Mouse (Mus musculus): Measurements from ENCODE around the gene Lrrk2. TPM values are rescaled to one million over a fixed set of nuclear protein-coding genes. Genes with fewer than 3 reads are reported as not detected.
A peak's percentile ranks its signal among the peaks of the same experiment; 100 is the strongest.

Lrrk2 gene
- total RNA-seq, 2 experiments from 2014 or later = 0.55 to 1.1 TPM

GRCm38 (mm10) chr15:91673569-91673905, 562 bp downstream of the Lrrk2 start:
- no peak for ATAC-seq (replicated peaks; ENCODE audit: low FRiP score, low TSS enrichment, poor library complexity, severe bottlenecking)

GRCm38 (mm10) chr15:91680116-91680515, 7.1 kb downstream of the Lrrk2 start:
- no peak for ATAC-seq (replicated peaks; ENCODE audit: low FRiP score, low TSS enrichment, poor library complexity, severe bottlenecking)

GRCm38 (mm10) chr15:91685880-91686563, 13.0 kb downstream of the Lrrk2 start:
- no peak for ATAC-seq (replicated peaks; ENCODE audit: low FRiP score, low TSS enrichment, poor library complexity, severe bottlenecking)

GRCm38 (mm10) chr15:91690648-91691047, 17.7 kb downstream of the Lrrk2 start:
- ATAC-seq (replicated peaks; ENCODE audit: low FRiP score, low TSS enrichment, poor library complexity, severe bottlenecking) = no peak

DNA sequence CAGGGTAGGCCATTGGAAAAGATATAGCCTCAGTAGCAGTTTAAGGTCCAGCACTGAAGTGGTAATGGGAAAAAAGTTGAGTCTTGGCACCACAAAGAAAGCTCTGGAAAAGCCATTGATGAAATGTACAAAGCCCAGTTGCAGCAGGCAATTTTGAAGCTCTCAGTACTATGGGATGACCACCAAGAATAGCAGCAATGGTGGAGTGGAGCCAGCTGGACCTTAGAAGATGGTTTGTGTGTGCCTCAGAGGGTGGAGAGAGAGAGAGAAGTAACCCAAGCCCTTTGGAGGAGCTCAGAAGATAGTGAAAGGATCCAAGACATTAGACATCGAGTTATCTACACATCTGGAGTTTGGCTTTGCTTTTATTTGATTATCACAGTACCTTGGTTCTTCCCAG, 20.1 kb downstream of the Lrrk2 start:
- ATAC-seq (replicated peaks; ENCODE audit: low FRiP score, low TSS enrichment, poor library complexity, severe bottlenecking) = no peak

- no peak for ATAC-seq (replicated peaks; ENCODE audit: low FRiP score, low TSS enrichment, poor library complexity, severe bottlenecking)
These were observed 20.9 kb downstream of the Lrrk2 start for GRCm38 (mm10) chr15:91693856-91694255.

- ATAC-seq (replicated peaks; ENCODE audit: low FRiP score, low TSS enrichment, poor library complexity, severe bottlenecking) = no peak
These were observed 27.9 kb downstream of the Lrrk2 start for GRCm38 (mm10) chr15:91700841-91701240.

DNA sequence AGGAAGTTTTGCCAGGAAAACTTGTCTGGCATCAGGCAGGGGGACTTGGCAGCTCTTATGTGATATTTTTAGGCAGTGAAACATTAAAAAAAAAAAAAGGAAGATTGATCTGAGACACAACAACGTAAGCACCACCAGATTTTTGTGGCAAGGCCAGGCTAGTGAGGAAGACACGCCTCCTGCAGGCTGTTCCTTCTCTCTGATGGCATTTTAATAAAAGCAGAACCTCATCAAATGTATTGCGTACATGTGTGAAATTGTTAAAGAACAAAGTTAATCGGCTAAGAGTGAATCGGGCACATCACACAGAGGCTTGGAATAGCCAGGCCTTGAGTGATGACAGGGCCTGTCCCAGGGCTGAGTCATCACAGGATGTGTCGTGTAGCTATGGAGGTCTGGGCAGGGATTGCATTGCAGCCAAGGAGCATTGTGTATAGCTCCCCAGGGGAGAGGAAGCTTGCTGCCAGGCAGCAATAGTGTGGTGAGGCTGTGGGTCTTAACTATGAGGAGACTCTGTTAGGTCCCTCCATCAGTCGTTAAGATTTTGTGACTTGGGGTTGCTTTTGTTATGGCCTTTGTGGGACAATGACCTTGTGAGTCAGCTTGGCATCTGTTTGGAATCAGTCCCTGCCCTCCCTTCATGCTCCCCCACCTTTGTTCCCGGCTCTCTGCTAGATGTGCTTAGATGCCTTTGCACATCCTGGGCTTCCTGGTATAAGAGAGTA, 30.2 kb downstream of the Lrrk2 start:
- ATAC-seq (replicated peaks; ENCODE audit: low FRiP score, low TSS enrichment, poor library complexity, severe bottlenecking) = no peak

- ATAC-seq (replicated peaks; ENCODE audit: low FRiP score, low TSS enrichment, poor library complexity, severe bottlenecking) = no peak
These were observed 31.1 kb downstream of the Lrrk2 start for GRCm38 (mm10) chr15:91704091-91704490.

DNA sequence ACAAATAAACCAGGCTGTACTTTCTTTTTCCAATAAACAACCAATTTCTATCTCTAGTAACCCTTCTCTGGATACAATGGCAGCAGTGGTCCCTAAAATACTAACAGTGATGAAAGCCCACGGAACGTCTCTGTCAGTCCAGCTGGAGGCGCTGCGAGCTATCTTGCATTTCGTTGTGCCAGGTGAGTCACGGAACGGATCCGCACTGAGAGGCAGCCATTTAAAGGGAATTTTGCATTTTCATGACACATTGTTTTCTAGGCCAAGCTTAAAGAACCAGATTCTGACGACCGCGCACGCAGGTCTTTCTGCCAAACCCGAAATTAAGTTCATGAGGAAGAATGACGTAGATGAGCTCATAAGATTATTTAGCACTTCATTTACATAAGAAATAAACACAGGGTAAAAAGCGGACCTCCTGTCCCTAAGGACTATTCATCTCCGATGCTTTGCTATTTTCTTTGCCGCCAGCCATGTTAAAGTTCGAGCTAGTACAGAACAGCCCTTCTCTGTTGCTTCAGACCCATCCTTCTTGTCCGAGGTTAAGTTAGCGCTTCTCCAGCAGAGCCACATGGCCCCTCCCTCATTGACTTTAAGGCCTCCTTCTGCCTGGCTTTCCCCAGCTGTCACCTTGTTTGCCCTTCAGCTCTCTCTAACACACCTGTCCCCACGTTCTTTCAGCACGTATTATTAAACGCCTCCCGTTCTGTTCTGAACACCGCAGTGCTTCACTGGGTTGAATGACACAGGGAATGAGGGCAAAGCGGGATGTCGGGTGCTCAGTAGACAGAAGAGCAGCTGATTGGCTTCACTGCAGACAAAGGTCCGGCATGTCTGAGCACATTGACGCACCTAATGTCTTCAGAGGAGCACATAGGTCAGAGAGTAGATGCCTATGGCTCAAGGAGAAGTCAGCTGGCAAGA, 36.5 kb downstream of the Lrrk2 start:
- no peak for ATAC-seq (replicated peaks; ENCODE audit: low FRiP score, low TSS enrichment, poor library complexity, severe bottlenecking)

GRCm38 (mm10) chr15:91735216-91735922, 62.4 kb downstream of the Lrrk2 start:
- ATAC-seq (replicated peaks; ENCODE audit: low FRiP score, low TSS enrichment, poor library complexity, severe bottlenecking) = no peak

DNA sequence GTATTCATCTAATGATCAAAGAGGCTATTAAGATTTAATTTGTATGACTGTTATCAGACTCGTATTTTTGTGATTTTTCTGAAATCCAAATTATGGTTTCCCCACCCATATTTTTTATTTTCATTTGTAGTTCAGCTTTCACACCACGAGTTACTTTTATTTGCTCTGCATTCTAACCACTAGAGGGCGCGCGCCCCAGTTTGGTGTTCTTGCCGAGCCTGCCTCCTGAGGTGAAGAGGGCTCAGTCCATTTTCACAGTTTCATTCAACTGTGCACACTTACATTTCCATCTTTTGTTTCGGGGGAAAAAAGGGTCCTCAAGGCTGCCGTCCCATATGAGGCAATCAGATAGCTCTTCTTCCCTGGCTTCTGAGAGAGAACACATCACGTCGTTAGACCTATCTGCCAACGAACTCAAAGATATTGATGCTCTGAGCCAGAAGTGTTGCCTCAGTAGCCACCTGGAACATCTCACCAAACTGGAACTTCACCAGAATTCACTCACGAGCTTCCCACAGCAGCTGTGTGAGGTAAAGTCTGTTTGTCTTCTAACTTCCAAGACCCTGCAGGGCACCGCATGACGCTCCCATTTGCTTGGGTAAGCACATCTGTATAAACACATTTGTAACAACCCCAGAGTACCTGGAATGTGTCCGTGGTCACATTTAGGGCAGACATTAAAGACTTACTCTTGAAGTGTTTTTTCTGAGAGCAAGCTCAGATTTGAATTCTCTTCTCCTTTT, 64.0 kb downstream of the Lrrk2 start:
- peak; percentile 79; the same call in 1 of the 2 replicates for ATAC-seq (replicated peaks; ENCODE audit: low FRiP score, low TSS enrichment, poor library complexity, severe bottlenecking)

DNA sequence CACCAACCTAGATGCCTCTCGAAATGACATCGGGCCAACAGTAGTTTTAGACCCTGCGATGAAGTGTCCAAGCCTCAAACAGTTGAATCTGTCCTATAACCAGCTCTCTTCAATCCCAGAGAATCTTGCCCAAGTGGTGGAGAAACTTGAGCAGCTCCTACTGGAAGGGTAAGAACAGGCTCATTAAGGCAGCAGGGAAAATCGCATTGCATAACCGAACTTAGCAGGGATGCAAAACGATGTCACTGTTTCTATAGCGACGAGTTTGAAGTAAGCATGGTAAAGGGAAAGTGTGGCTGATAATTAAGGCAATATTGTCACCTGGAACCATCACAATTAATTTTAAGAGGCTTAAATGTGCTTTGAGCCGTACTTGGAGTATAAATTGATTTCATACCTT, 65.8 kb downstream of the Lrrk2 start:
- no peak for ATAC-seq (replicated peaks; ENCODE audit: low FRiP score, low TSS enrichment, poor library complexity, severe bottlenecking)

DNA sequence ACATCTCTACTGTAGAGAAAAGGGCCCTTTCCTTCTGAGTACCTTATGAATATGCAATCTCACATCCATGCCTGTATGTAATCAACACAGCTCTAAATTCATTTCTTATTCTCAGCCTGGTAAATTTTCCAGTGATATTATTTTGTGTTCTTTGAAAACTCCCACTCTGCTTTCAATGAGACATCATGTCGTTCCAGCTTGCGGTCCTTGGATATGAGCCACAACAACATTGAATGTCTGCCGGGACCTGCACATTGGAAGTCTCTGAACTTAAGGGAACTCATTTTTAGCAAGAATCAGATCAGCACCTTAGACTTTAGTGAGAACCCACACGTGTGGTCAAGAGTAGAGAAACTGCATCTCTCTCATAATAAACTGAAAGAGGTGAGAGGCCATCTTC, 72.5 kb downstream of the Lrrk2 start:
- no peak for ATAC-seq (replicated peaks; ENCODE audit: low FRiP score, low TSS enrichment, poor library complexity, severe bottlenecking)

DNA sequence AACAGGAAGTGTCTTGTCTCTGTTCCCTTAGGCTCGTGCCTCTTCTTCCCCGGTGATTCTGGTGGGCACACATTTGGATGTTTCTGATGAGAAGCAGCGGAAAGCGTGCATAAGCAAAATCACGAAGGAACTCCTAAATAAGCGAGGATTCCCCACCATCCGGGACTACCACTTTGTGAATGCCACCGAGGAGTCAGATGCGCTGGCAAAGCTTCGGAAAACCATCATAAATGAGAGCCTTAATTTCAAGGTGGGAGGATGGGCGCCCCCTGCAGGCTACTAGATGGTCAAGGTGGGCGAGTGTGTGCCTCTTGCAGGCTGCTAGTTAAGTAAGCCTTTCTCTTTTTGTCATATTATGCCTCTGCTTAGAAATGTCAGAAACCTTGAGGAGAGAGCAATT, 79.1 kb downstream of the Lrrk2 start:
- no peak for ATAC-seq (replicated peaks; ENCODE audit: low FRiP score, low TSS enrichment, poor library complexity, severe bottlenecking)

DNA sequence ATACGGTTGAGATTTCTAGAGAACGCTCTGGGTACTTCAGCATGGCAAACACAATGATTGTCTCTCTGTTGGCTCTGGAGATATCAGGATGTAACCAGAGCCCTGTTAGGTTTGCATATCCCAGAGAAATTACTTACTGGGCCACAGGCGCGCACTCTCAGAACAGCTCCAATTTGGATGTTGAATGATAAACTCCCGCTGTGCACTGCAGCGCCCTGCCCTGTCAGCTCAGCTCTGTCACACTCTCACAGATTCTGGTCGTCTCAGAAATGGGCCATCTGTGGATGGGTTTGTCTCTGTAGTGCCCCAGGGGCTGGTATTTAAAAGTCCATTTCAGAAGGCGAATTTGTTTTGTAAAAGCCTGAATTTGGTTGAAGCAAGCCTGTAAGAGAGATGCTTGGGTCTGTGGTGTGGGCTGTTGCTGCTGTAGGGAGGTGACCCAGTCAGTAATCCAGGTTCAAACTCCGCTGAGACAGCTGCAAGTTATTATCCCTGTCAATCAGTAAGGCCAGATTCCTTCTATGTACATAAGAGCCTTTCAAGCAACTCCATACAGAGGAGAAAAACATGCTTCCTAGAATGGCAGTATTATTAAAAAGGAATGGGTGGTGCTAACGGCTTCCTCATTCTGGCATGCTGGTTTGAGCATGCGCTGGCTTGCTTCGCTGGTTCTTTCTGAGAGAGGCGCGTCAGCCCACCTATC, 80.6 kb downstream of the Lrrk2 start:
- ATAC-seq (replicated peaks; ENCODE audit: low FRiP score, low TSS enrichment, poor library complexity, severe bottlenecking) = no peak

DNA sequence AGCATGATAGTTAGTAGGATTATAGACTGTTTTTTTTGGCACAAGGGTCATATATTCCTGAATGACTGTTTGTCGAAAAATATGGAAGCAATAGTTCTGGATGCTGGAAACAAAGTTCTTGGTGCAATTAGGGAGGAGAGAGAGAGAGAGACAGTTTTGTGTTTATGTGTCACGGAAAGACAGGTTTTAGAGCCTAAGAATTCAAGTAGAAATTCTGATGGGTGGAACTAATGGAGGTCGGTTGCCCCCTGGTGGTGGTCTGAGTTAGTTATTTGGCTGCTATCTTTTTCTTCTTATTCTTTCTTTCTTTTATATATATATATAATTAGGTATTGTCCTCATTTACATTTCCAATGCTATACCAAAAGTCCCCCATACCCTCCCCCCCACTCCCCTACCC, 81.6 kb downstream of the Lrrk2 start:
- ATAC-seq (replicated peaks; ENCODE audit: low FRiP score, low TSS enrichment, poor library complexity, severe bottlenecking) = no peak

DNA sequence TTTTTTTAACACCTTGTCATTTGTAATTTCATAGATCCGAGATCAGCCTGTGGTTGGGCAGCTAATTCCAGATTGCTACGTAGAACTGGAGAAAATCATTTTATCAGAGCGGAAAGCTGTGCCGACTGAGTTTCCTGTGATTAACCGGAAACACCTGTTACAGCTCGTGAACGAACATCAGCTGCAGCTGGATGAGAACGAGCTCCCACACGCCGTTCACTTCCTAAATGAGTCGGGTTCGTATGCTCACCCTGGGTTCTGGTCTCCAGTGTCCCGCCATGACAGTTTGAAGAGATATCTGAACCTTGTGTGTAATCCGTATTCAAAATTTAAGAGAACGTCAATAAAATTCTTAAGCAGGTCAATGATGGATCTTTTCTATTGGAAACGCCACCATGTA, 82.8 kb downstream of the Lrrk2 start:
- no peak for ATAC-seq (replicated peaks; ENCODE audit: low FRiP score, low TSS enrichment, poor library complexity, severe bottlenecking)

Measured in megakaryocyte-erythroid progenitor cell, adult 5-6 weeks (primary cell).